Mouse (Mus musculus): Measurements from ENCODE around the gene Rpl18a. TPM values are rescaled to one million over a fixed set of nuclear protein-coding genes. Genes with fewer than 3 reads are reported as not detected.

Rpl18a gene
- 55.6 TPM for polyA plus RNA-seq (2014; fragmentation: Illumina TruSeq; extraction: RNeasy Lipid Tissue Mini Kit (QIAGEN cat#74804); ENCODE audit: low read depth, low replicate concordance)

GRCm38 (mm10) chr8:70897021-70897680, at the start of gene Rpl18a:
Rpl18a (minus strand) TSS chr8:70897412.

GRCm38 (mm10) chr8:70905831-70906736, 8.9 kb upstream of the Rpl18a start, which contains the start of gene Map1s:
Map1s (plus strand) TSS chr8:70905932.

GRCm38 (mm10) chr8:70892022-70892895, 5.0 kb downstream of the Rpl18a start, which contains the start of gene Slc5a5:
Slc5a5 (minus strand) TSS chr8:70892757.

DNA sequence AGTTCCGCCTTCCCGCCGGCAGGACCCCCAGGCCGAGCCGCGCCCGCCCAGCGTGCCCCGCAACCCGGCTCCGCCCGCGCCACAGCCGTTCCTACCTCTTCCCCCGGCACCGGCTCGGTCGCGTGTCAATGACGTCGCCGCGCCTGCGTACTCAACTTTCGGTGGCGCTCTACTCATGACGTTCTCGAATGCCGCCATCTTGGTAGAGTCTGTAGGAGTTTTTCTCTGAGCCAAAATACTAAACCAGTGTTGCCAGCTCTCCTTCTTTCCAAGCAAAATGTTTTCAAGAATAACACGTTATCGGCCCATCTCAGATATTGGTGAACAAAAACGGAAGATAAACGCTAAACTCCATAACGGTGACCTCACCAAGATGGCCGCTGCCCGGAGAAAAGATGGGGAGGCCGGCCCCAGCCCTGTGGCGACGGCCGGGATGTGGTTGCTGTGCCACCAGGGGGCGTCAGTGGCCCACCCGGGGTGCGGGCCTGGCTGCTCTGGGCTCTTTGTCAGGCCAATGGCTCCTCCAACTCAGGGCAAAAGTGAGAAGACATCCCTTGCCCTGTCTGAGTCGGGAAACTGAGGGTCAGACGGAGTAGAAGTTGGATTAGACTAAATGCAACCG, 23.7 kb downstream of the Rpl18a start, which contains the start of gene Ccdc124:
Gene Ccdc124, minus strand, starts transcription at position 572 of the 622 bp plus-strand sequence.

GRCm38 (mm10) chr8:70862824-70863641, 34.2 kb downstream of the Rpl18a start, which contains the start of gene Kcnn1:
Kcnn1 (minus strand) TSS chr8:70863258.

Other genes with a start within 250 kb of the Rpl18a start
- 13.4 TPM for gene Pgpep1, start 237.0 kb downstream of the Rpl18a start, polyA plus RNA-seq (2014; fragmentation: Illumina TruSeq; extraction: RNeasy Lipid Tissue Mini Kit (QIAGEN cat#74804); ENCODE audit: low read depth, low replicate concordance)
- gene Lsm4, start 224.2 kb downstream of the Rpl18a start, polyA plus RNA-seq (2014; fragmentation: Illumina TruSeq; extraction: RNeasy Lipid Tissue Mini Kit (QIAGEN cat#74804); ENCODE audit: low read depth, low replicate concordance): not detected
- gene Jund, start 198.5 kb downstream of the Rpl18a start, polyA plus RNA-seq (2014; fragmentation: Illumina TruSeq; extraction: RNeasy Lipid Tissue Mini Kit (QIAGEN cat#74804); ENCODE audit: low read depth, low replicate concordance): 44.0 TPM
- not detected for gene Iqcn, start 194.0 kb downstream of the Rpl18a start, polyA plus RNA-seq (2014; fragmentation: Illumina TruSeq; extraction: RNeasy Lipid Tissue Mini Kit (QIAGEN cat#74804); ENCODE audit: low read depth, low replicate concordance)
- gene Gm3336, start 178.9 kb downstream of the Rpl18a start, polyA plus RNA-seq (2014; fragmentation: Illumina TruSeq; extraction: RNeasy Lipid Tissue Mini Kit (QIAGEN cat#74804); ENCODE audit: low read depth, low replicate concordance): 31.1 TPM
- 0.19 TPM for gene Pde4c, start 173.7 kb downstream of the Rpl18a start, polyA plus RNA-seq (2014; fragmentation: Illumina TruSeq; extraction: RNeasy Lipid Tissue Mini Kit (QIAGEN cat#74804); ENCODE audit: low read depth, low replicate concordance)
- 1.7 TPM for gene Rab3a, start 142.7 kb downstream of the Rpl18a start, polyA plus RNA-seq (2014; fragmentation: Illumina TruSeq; extraction: RNeasy Lipid Tissue Mini Kit (QIAGEN cat#74804); ENCODE audit: low read depth, low replicate concordance)
- gene Mpv17l2, start 136.5 kb downstream of the Rpl18a start, polyA plus RNA-seq (2014; fragmentation: Illumina TruSeq; extraction: RNeasy Lipid Tissue Mini Kit (QIAGEN cat#74804); ENCODE audit: low read depth, low replicate concordance): 1.7 TPM
- gene Pik3r2, start 120.7 kb downstream of the Rpl18a start, polyA plus RNA-seq (2014; fragmentation: Illumina TruSeq; extraction: RNeasy Lipid Tissue Mini Kit (QIAGEN cat#74804); ENCODE audit: low read depth, low replicate concordance): 1.5 TPM
- gene Mast3, start 92.4 kb downstream of the Rpl18a start, polyA plus RNA-seq (2014; fragmentation: Illumina TruSeq; extraction: RNeasy Lipid Tissue Mini Kit (QIAGEN cat#74804); ENCODE audit: low read depth, low replicate concordance): 1.9 TPM
- gene Il12rb1, start 89.0 kb downstream of the Rpl18a start, polyA plus RNA-seq (2014; fragmentation: Illumina TruSeq; extraction: RNeasy Lipid Tissue Mini Kit (QIAGEN cat#74804); ENCODE audit: low read depth, low replicate concordance): not detected
- 3.8 TPM for gene Arrdc2, start 57.7 kb downstream of the Rpl18a start, polyA plus RNA-seq (2014; fragmentation: Illumina TruSeq; extraction: RNeasy Lipid Tissue Mini Kit (QIAGEN cat#74804); ENCODE audit: low read depth, low replicate concordance)
- gene Kcnn1, start 34.2 kb downstream of the Rpl18a start, polyA plus RNA-seq (2014; fragmentation: Illumina TruSeq; extraction: RNeasy Lipid Tissue Mini Kit (QIAGEN cat#74804); ENCODE audit: low read depth, low replicate concordance): not detected
- not detected for gene Ccdc124, start 23.5 kb downstream of the Rpl18a start, polyA plus RNA-seq (2014; fragmentation: Illumina TruSeq; extraction: RNeasy Lipid Tissue Mini Kit (QIAGEN cat#74804); ENCODE audit: low read depth, low replicate concordance)
- not detected for gene Slc5a5, start 4.7 kb downstream of the Rpl18a start, polyA plus RNA-seq (2014; fragmentation: Illumina TruSeq; extraction: RNeasy Lipid Tissue Mini Kit (QIAGEN cat#74804); ENCODE audit: low read depth, low replicate concordance)
- gene Map1s, start 8.5 kb upstream of the Rpl18a start, polyA plus RNA-seq (2014; fragmentation: Illumina TruSeq; extraction: RNeasy Lipid Tissue Mini Kit (QIAGEN cat#74804); ENCODE audit: low read depth, low replicate concordance): 1.5 TPM

All from sigmoid colon, adult 10 weeks (tissue).